Mouse (Mus musculus) forebrain, embryonic 14.5 days (tissue): ENCODE measurements around the gene Notch2. TPM values are rescaled to one million over a fixed set of nuclear protein-coding genes. Genes with fewer than 3 reads are reported as not detected.

ENCODE experiments used
- ATAC-seq: fragments of 200-750 bp; cut with Nextera tagmentation; 2 replicates; pipeline ENCODE4 v1.8.0; 2017; ENCODE audit warnings: mild to moderate bottlenecking, moderate library complexity
- DNase-seq: peaks from one replicate; pipeline ENCODE4 v3.0.0-alpha.2; 2015; ENCODE audit warnings: low spot score
- H3K27ac ChIP-seq: fragments of 300-500 bp; sonication (generic); 2 replicates; pipeline ENCODE4 v1.5.1; 2014; ENCODE audit warnings: low read depth, mild to moderate bottlenecking, control low read depth, low read length, moderate library complexity
- H3K27me3 ChIP-seq: fragments of 300-500 bp; sonication (generic); replicated peaks from 2 replicates; pipeline ENCODE4 v1.6.1; 2014; ENCODE audit warnings: low read length, control low read depth, mixed read lengths; ENCODE audit not compliant: control insufficient read depth, insufficient read depth
- H3K36me3 ChIP-seq: fragments of 300-500 bp; sonication (generic); 2 replicates; pipeline ENCODE4 v1.6.1; 2014; ENCODE audit warnings: low read length, control low read depth; ENCODE audit not compliant: control insufficient read depth, insufficient read depth
- H3K4me1 ChIP-seq: fragments of 300-500 bp; sonication (generic); 2 replicates; pipeline ENCODE4 v1.6.1; 2014; ENCODE audit warnings: antibody characterized with exemption, low read length, control low read depth; ENCODE audit not compliant: control insufficient read depth, insufficient read depth
- H3K4me2 ChIP-seq: fragments of 300-500 bp; sonication (generic); 2 replicates; pipeline ENCODE4 v1.6.1; 2014; ENCODE audit warnings: mild to moderate bottlenecking, control low read depth, low read length
- H3K4me3 ChIP-seq: fragments of 300-500 bp; sonication (generic); 2 replicates; pipeline ENCODE4 v1.5.1; 2014; ENCODE audit warnings: low read depth, low read length, control low read depth
- H3K9ac ChIP-seq: fragments of 300-500 bp; sonication (generic); 2 replicates; pipeline ENCODE4 v1.6.1; 2014; ENCODE audit warnings: mild to moderate bottlenecking, low read length, control low read depth, moderate library complexity
- H3K9me3 ChIP-seq: fragments of 300-500 bp; sonication (generic); replicated peaks from 2 replicates; pipeline ENCODE4 v1.6.1; 2016; ENCODE audit warnings: low read length, control low read depth, mixed read lengths; ENCODE audit not compliant: control insufficient read depth
- WGBS: fragments of 180-500 bp; shearing (Covaris S2); extraction: QIAGEN DNeasy Blood & Tissue Kit; methylation state at CpG from one replicate; pipeline ENCODE4 v1.1.7; 2014; 5-methylcytosine and 5-hydroxymethylcytosine counted together
- polyA plus RNA-seq: library from polyadenylated mRNA; unstranded; fragments of >200 nt; fragmentation: Nextera tagmentation; extraction: Ambion mirVana; gene quantifications from 2 replicates; pipeline ENCODE4 v1.2.1, GENCODE M21; 2014

Gene Notch2
- polyA plus RNA-seq, 1 experiment from 2014 or later, result 13.6 TPM

GRCm38 (mm10) chr3:98056956-98057365, 43.6 kb downstream of the Notch2 start:
- WGBS, result 91% methylated on average over 6 of the region's 6 CpGs
- ATAC-seq (no peak), DNase-seq (no peak)
- Histone ChIP-seq H3K9me3 (no peaks in the 10 kb centered on the region), H3K4me2 (no peak overlapping the region), H3K36me3 (no peaks in the 10 kb centered on the region), H3K27me3 (no peaks in the 10 kb centered on the region), H3K4me1 (peaks cover 46% of the 10 kb centered on the region), H3K27ac (no peak overlapping the region), H3K4me3 (no peak overlapping the region), H3K9ac (no peak overlapping the region)

DNA sequence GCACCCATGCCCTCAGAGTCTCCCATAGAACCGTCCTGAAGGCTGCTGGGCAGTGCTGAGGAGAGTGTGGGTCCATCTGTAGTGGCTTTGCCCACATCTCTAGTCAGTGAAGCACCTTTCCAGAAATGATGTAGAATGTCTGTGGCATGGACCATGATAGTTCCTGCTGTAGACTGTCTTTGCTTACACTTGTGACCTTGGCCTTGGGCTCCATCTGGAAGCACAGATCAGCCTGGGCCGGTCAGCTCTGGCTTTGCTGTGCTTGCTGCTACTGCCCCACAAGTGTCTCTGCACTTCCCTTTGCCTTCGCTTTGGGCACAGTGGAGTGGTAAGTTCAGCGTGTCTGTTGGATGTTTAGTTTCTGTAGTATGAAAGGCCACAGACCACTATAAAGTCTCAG, 45.7 kb downstream of the Notch2 start:
- DNase-seq, result no peak
- H3K9me3 ChIP-seq, result no peaks in the 10 kb centered on the region
- H3K36me3 ChIP-seq, result no peaks in the 10 kb centered on the region
- no peak overlapping the region for H3K4me3 ChIP-seq
- H3K4me2 ChIP-seq, result no peak overlapping the region
- ATAC-seq, result no peak
- 94% methylated on average over 4 of the region's 4 CpGs for WGBS
- no peak overlapping the region for H3K27ac ChIP-seq
- peaks cover 59% of the 10 kb centered on the region for H3K4me1 ChIP-seq
- H3K9ac ChIP-seq, result no peak overlapping the region
- no peaks in the 10 kb centered on the region for H3K27me3 ChIP-seq

- Histone ChIP-seq H3K27ac (peak overlapping the region; percentile 84), H3K9me3 (no peaks in the 10 kb centered on the region), H3K36me3 (no peaks in the 10 kb centered on the region), H3K27me3 (no peaks in the 10 kb centered on the region), H3K4me2 (0 out of 2 replicates have a peak overlapping the region, but pooled peaks have one; percentile 12), H3K4me1 (peaks cover 62% of the 10 kb centered on the region), H3K4me3 (no peak overlapping the region), H3K9ac (peak overlapping the region; percentile 42; the same call in 1 of the 2 replicates)
- DNase-seq (peak; percentile 49), ATAC-seq (peak; percentile 22)
- 12% methylated on average over 7 of the region's 7 CpGs for WGBS
Observed at GRCm38 (mm10) chr3:98060981-98061660, 47.8 kb downstream of the Notch2 start.

GRCm38 (mm10) chr3:98061661-98062330, 48.5 kb downstream of the Notch2 start:
- H3K36me3 ChIP-seq, result no peaks in the 10 kb centered on the region
- H3K4me1 ChIP-seq, result peaks cover 58% of the 10 kb centered on the region
- DNase-seq (no peak), ATAC-seq (no peak)
- H3K9me3 ChIP-seq, result no peaks in the 10 kb centered on the region
- no peak overlapping the region for H3K4me3 ChIP-seq
- H3K9ac ChIP-seq, result peak overlapping the region; percentile 42; the same call in 1 of the 2 replicates
- no peaks in the 10 kb centered on the region for H3K27me3 ChIP-seq
- peak overlapping the region; percentile 24; the same call in 1 of the 2 replicates for H3K4me2 ChIP-seq
- peak overlapping the region; percentile 84 for H3K27ac ChIP-seq
- 30% methylated on average over 13 of the region's 13 CpGs for WGBS

- ATAC-seq (peak; percentile 18), DNase-seq (peak; percentile 52)
- Histone ChIP-seq H3K27ac (peak overlapping the region; percentile 84), H3K9ac (peak overlapping the region; percentile 42; the same call in 1 of the 2 replicates), H3K9me3 (no peaks in the 10 kb centered on the region), H3K27me3 (no peaks in the 10 kb centered on the region), H3K36me3 (no peaks in the 10 kb centered on the region), H3K4me2 (no peak overlapping the region), H3K4me1 (peaks cover 64% of the 10 kb centered on the region), H3K4me3 (no peak overlapping the region)
- WGBS, result 19% methylated on average over 1 of the region's 1 CpGs
Observed at GRCm38 (mm10) chr3:98062591-98063185, 49.4 kb downstream of the Notch2 start.

DNA sequence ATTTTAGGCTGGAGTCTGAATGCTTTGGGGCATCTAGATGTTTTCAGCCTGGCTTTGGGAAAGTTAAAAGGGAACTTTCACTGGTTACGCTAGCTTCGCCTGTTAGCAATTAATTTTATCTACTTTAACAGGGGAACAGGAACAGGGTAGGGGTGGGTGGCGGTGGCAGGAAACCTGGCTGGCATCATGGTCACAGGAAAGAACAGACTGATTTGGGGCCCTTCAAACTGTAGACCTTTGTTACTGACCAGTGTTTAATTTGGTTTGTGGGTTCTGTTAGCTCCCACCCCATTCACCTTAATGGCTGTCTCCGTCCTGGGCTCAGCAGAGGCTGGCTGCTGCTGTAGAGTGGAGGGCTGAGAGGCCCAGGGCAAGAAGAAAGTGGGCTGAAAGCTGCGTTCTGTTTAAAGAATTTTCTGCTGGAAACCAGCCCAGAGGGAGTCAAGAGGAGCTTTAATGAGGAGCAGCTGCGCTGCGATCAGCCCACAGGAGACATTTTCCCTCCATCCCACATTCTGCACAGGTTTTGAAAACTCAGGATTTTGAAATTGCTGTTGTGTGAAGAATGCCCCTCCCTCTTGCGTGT, 50.0 kb downstream of the Notch2 start:
- Histone ChIP-seq H3K27me3 (no peaks in the 10 kb centered on the region), H3K27ac (peak overlapping the region; percentile 84), H3K4me3 (no peak overlapping the region), H3K9ac (no peak overlapping the region; the same call in 1 of the 2 replicates), H3K36me3 (no peaks in the 10 kb centered on the region), H3K9me3 (no peaks in the 10 kb centered on the region), H3K4me2 (peak overlapping the region; percentile 3; the same call in 1 of the 2 replicates), H3K4me1 (peaks cover 68% of the 10 kb centered on the region)
- peak; percentile 84 for ATAC-seq
- WGBS, result 7% methylated on average over 8 of the region's 8 CpGs
- DNase-seq, result peak; percentile 96

- H3K4me3 ChIP-seq, result no peak overlapping the region
- H3K36me3 ChIP-seq, result no peaks in the 10 kb centered on the region
- no peaks in the 10 kb centered on the region for H3K9me3 ChIP-seq
- DNase-seq (peak; percentile 77), ATAC-seq (peak; percentile 50)
- H3K9ac ChIP-seq, result peak overlapping the region; percentile 42; the same call in 1 of the 2 replicates
- H3K27me3 ChIP-seq, result no peaks in the 10 kb centered on the region
- peaks cover 68% of the 10 kb centered on the region for H3K4me1 ChIP-seq
- H3K27ac ChIP-seq, result peak overlapping the region; percentile 84
- 4% methylated on average over 9 of the region's 9 CpGs for WGBS
- H3K4me2 ChIP-seq, result peak overlapping the region; percentile 3
Observed at GRCm38 (mm10) chr3:98063833-98064232, 50.5 kb downstream of the Notch2 start.

DNA sequence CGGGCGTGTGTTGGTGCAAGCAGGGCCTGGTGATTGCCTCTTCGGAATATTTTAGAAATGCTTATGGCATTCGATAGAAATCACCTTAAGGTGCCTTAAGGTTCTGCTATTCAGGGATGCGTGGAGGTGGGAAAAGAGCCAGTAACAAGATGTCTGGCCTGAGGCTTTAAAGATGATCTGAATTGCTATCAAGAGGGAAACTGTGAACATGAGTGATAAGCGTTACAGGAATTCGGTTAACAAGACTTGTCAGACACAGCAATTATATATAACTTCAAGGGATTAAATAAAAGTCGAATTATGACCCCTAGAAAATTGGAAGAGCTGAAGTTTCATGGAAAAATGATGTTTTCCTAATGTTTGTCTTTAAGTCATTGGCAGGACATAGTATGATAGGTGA, 51.7 kb downstream of the Notch2 start:
- ATAC-seq (no peak), DNase-seq (no peak)
- Histone ChIP-seq H3K4me1 (peaks cover 63% of the 10 kb centered on the region), H3K9me3 (no peaks in the 10 kb centered on the region), H3K9ac (peak overlapping the region; percentile 29; the same call in 1 of the 2 replicates), H3K27me3 (no peaks in the 10 kb centered on the region), H3K27ac (peak overlapping the region; percentile 84), H3K4me3 (no peak overlapping the region), H3K36me3 (no peaks in the 10 kb centered on the region), H3K4me2 (no peak overlapping the region)
- 83% methylated on average over 8 of the region's 8 CpGs for WGBS
